Mouse (Mus musculus): ENCODE measurements around the gene Tspo2. TPM values are rescaled to one million over a fixed set of nuclear protein-coding genes. Genes with fewer than 3 reads are reported as not detected.

Gene Tspo2
- polyA plus RNA-seq, 1 experiment = 1.5 TPM

GRCm38 (mm10) chr17:48433689-48434330, 17.5 kb downstream of the Tspo2 start:
- no peaks in the 10 kb centered on the region for H3K36me3 ChIP-seq (ENCODE audit: control insufficient read depth, insufficient read depth, low read length, poor library complexity, severe bottlenecking)
- no peak overlapping the region for H3K4me3 ChIP-seq (ENCODE audit: low read depth, low read length)
- peaks cover 20% of the 10 kb centered on the region for H3K4me1 ChIP-seq (ENCODE audit: control insufficient read depth, insufficient read depth, low read length)
- H3K9ac ChIP-seq (ENCODE audit: low read depth, poor library complexity, severe bottlenecking) = no peak overlapping the region
- 0 out of 2 replicates have a peak overlapping the region, but pooled peaks have one; percentile 52 for H3K27ac ChIP-seq (ENCODE audit: insufficient read depth, low read length)
- TF ChIP-seq POLR2A (IDR thresholded peaks at IDR 0.05; ENCODE audit: insufficient read depth, low read length) (no peak), CTCF (IDR thresholded peaks at IDR 0.05; ENCODE audit: low read depth, low read length) (peak; percentile 52)
- no peaks in the 10 kb centered on the region for H3K27me3 ChIP-seq (ENCODE audit: control insufficient read depth, insufficient read depth, low read length, poor library complexity, severe bottlenecking)
- H3K9me3 ChIP-seq (replicated peaks; ENCODE audit: control insufficient read depth, insufficient read depth, low read length, poor library complexity, severe bottlenecking) = no peaks in the 10 kb centered on the region

GRCm38 (mm10) chr17:48433006-48433655, 18.2 kb downstream of the Tspo2 start:
- 0 out of 2 replicates have a peak overlapping the region, but pooled peaks have one; percentile 11 for H3K9ac ChIP-seq (ENCODE audit: low read depth, poor library complexity, severe bottlenecking)
- peaks cover 20% of the 10 kb centered on the region for H3K4me1 ChIP-seq (ENCODE audit: control insufficient read depth, insufficient read depth, low read length)
- H3K9me3 ChIP-seq (replicated peaks; ENCODE audit: control insufficient read depth, insufficient read depth, low read length, poor library complexity, severe bottlenecking) = no peaks in the 10 kb centered on the region
- no peak overlapping the region for H3K27ac ChIP-seq (ENCODE audit: insufficient read depth, low read length)
- no peak overlapping the region for H3K4me3 ChIP-seq (ENCODE audit: low read depth, low read length)
- H3K36me3 ChIP-seq (ENCODE audit: control insufficient read depth, insufficient read depth, low read length, poor library complexity, severe bottlenecking) = no peaks in the 10 kb centered on the region
- TF ChIP-seq EP300 (IDR thresholded peaks at IDR 0.05; ENCODE audit: insufficient read depth, low read depth, low read length) = no peak
- TF ChIP-seq POLR2A (IDR thresholded peaks at IDR 0.05; ENCODE audit: insufficient read depth, low read length) = no peak
- TF ChIP-seq CTCF (IDR thresholded peaks at IDR 0.05; ENCODE audit: low read depth, low read length) = no peak
- no peaks in the 10 kb centered on the region for H3K27me3 ChIP-seq (ENCODE audit: control insufficient read depth, insufficient read depth, low read length, poor library complexity, severe bottlenecking)

GRCm38 (mm10) chr17:48432158-48432980, 19.0 kb downstream of the Tspo2 start, which contains the start of gene Apobec2:
Gene Apobec2 (minus strand): TSS chr17:48432930.
- Histone ChIP-seq H3K36me3 (ENCODE audit: control insufficient read depth, insufficient read depth, low read length, poor library complexity, severe bottlenecking) (no peaks in the 10 kb centered on the region), H3K27ac (ENCODE audit: insufficient read depth, low read length) (0 out of 2 replicates have a peak within 1 kb of the TSS, but pooled peaks have one; percentile 52), H3K9me3 (replicated peaks; ENCODE audit: control insufficient read depth, insufficient read depth, low read length, poor library complexity, severe bottlenecking) (no peaks in the 10 kb centered on the region), H3K9ac (ENCODE audit: low read depth, poor library complexity, severe bottlenecking) (0 out of 2 replicates have a peak within 1 kb of the TSS, but pooled peaks have one; percentile 11), H3K27me3 (ENCODE audit: control insufficient read depth, insufficient read depth, low read length, poor library complexity, severe bottlenecking) (no peaks in the 10 kb centered on the region), H3K4me3 (ENCODE audit: low read depth, low read length) (0 out of 2 replicates have a peak within 1 kb of the TSS, but pooled peaks have one; percentile 1), H3K4me1 (ENCODE audit: control insufficient read depth, insufficient read depth, low read length) (peaks cover 20% of the 10 kb centered on the region)
- 0 out of 2 replicates have a peak, but pooled peaks have one; percentile 18 for TF ChIP-seq EP300 (IDR thresholded peaks at IDR 0.05; ENCODE audit: insufficient read depth, low read depth, low read length)
- no peak for TF ChIP-seq POLR2A (IDR thresholded peaks at IDR 0.05; ENCODE audit: insufficient read depth, low read length)

- TF ChIP-seq POLR2A (IDR thresholded peaks at IDR 0.05; ENCODE audit: insufficient read depth, low read length) (no peak), EP300 (IDR thresholded peaks at IDR 0.05; ENCODE audit: insufficient read depth, low read depth, low read length) (no peak), CTCF (IDR thresholded peaks at IDR 0.05; ENCODE audit: low read depth, low read length) (no peak)
- no peaks in the 10 kb centered on the region for H3K9me3 ChIP-seq (replicated peaks; ENCODE audit: control insufficient read depth, insufficient read depth, low read length, poor library complexity, severe bottlenecking)
- H3K9ac ChIP-seq (ENCODE audit: low read depth, poor library complexity, severe bottlenecking) = no peak overlapping the region
- H3K4me1 ChIP-seq (ENCODE audit: control insufficient read depth, insufficient read depth, low read length) = peaks cover 18% of the 10 kb centered on the region
- H3K27me3 ChIP-seq (ENCODE audit: control insufficient read depth, insufficient read depth, low read length, poor library complexity, severe bottlenecking) = no peaks in the 10 kb centered on the region
- no peak overlapping the region for H3K4me3 ChIP-seq (ENCODE audit: low read depth, low read length)
- no peaks in the 10 kb centered on the region for H3K36me3 ChIP-seq (ENCODE audit: control insufficient read depth, insufficient read depth, low read length, poor library complexity, severe bottlenecking)
- no peak overlapping the region for H3K27ac ChIP-seq (ENCODE audit: insufficient read depth, low read length)
Observed at GRCm38 (mm10) chr17:48431054-48431453, 20.3 kb downstream of the Tspo2 start.

GRCm38 (mm10) chr17:48430394-48430793, 20.9 kb downstream of the Tspo2 start:
- Histone ChIP-seq H3K27ac (ENCODE audit: insufficient read depth, low read length) (0 out of 2 replicates have a peak overlapping the region, but pooled peaks have one; percentile 30), H3K27me3 (ENCODE audit: control insufficient read depth, insufficient read depth, low read length, poor library complexity, severe bottlenecking) (no peaks in the 10 kb centered on the region), H3K9ac (ENCODE audit: low read depth, poor library complexity, severe bottlenecking) (peak overlapping the region; percentile 27; the same call in 1 of the 2 replicates), H3K36me3 (ENCODE audit: control insufficient read depth, insufficient read depth, low read length, poor library complexity, severe bottlenecking) (no peaks in the 10 kb centered on the region), H3K9me3 (replicated peaks; ENCODE audit: control insufficient read depth, insufficient read depth, low read length, poor library complexity, severe bottlenecking) (no peaks in the 10 kb centered on the region), H3K4me3 (ENCODE audit: low read depth, low read length) (no peak overlapping the region), H3K4me1 (ENCODE audit: control insufficient read depth, insufficient read depth, low read length) (peaks cover 16% of the 10 kb centered on the region)
- TF ChIP-seq CTCF (IDR thresholded peaks at IDR 0.05; ENCODE audit: low read depth, low read length) = no peak
- no peak for TF ChIP-seq EP300 (IDR thresholded peaks at IDR 0.05; ENCODE audit: insufficient read depth, low read depth, low read length)
- TF ChIP-seq POLR2A (IDR thresholded peaks at IDR 0.05; ENCODE audit: insufficient read depth, low read length) = no peak

Measured in ES-Bruce4 (cell line).